ENCODE assay signal across 28 mouse cellular contexts in the genomic region with DNA sequence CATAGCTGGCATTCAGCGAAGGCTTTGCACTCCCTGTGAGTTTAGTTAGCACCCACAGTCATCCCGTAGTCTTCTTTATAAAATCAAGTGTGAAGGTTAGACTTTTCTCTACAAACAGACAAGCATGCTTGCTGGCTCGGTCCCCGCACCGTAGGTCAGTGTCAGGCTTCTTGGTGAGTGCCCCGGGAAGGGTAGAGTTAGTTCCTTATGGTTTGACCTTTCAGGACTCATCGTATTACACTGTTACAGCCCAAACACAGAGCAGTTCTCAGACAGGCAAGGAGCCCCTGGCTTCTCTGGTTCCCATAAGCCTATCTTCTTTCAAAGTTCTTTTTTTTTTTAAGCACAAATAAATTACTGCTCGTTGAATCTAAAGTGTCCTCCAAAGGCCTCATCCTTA. TPM values are rescaled to one million over a fixed set of nuclear protein-coding genes. Genes with fewer than 3 reads are reported as not detected.
DNase-seq lines count a peak whose midpoint lies in the region; ATAC-seq and TF ChIP-seq lines count a peak whose summit lies in the region.
"Had no signal": no experiment of that assay in that cellular context is flagged by ENCODE, and none has a peak within 500 bp of the region (broad histone marks: within the 10 kb centered on the region; RNA-seq: fewer than 3 reads in every experiment).

No protein-coding gene starts in this region.

- ATAC-seq in kidney, embryonic 15.5 days (replicated peaks; ENCODE audit: low FRiP score), result peak; percentile 66; the same call in 1 of the 2 replicates
- ATAC-seq in midbrain, embryonic 11.5 days (ENCODE audit: low FRiP score), result no peak
- no peak for ATAC-seq in midbrain, embryonic 16.5 days
- ATAC-seq: forebrain, embryonic 14.5 days; forebrain, postnatal 0 days; hindbrain, embryonic 16.5 days; Patski had no signal

- no peak overlapping the region for H3K4me2 ChIP-seq in kidney, embryonic 15.5 days
- H3K4me2 ChIP-seq in midbrain, embryonic 11.5 days, result no peak overlapping the region
- no peak overlapping the region for H3K4me2 ChIP-seq in midbrain, embryonic 16.5 days (ENCODE audit: low read length)
- H3K4me2 ChIP-seq: embryonic facial prominence, embryonic 12.5 days; embryonic facial prominence, embryonic 15.5 days; heart, embryonic 12.5 days; heart, embryonic 15.5 days; hindbrain, embryonic 13.5 days had no signal

- no peak for TF ChIP-seq CTCF in gastrocnemius, adult 2 months (IDR thresholded peaks at IDR 0.05)

- 0 out of 2 replicates have a peak, but pooled peaks cover 3% of the 10 kb centered on the region for H3K4me1 ChIP-seq in kidney, embryonic 15.5 days
- peaks cover 6% of the 10 kb centered on the region; the same call in 1 of the 2 replicates for H3K4me1 ChIP-seq in midbrain, embryonic 11.5 days (ENCODE audit: control insufficient read depth, insufficient read depth, low read length)
- H3K4me1 ChIP-seq in midbrain, embryonic 16.5 days (ENCODE audit: control insufficient read depth, insufficient read depth, low read length), result 0 out of 2 replicates have a peak, but pooled peaks cover 3% of the 10 kb centered on the region
- H3K4me1 ChIP-seq: embryonic facial prominence, embryonic 15.5 days had no signal

- WGBS in kidney, embryonic 15.5 days, result 46% methylated on average over 8 of the region's 8 CpGs
- WGBS in midbrain, embryonic 11.5 days, result 82% methylated on average over 8 of the region's 8 CpGs
- 88% methylated on average over 8 of the region's 8 CpGs for WGBS in midbrain, embryonic 16.5 days

- DNase-seq in gastrocnemius, adult 2 months, result peak; percentile 68
- DNase-seq in gastrocnemius, postnatal 10 days, result no peak
- DNase-seq in kidney, postnatal 14 days, result no peak
- peak; percentile 4 for DNase-seq in midbrain, embryonic 11.5 days (ENCODE audit: low spot score, missing footprints)
- no peak for DNase-seq in adrenal gland, adult (ENCODE audit: inconsistent age in 2 of 2, low spot score in 1 of 2)
- DNase-seq: adrenal gland, adult 2 months; adrenal gland, postnatal 14 days; B cell, adult 2 months; cerebellum, adult 11 months; cerebellum, adult 2 months; cerebellum, adult 9-11 months; cerebellum, postnatal 25 days; forebrain, postnatal 0 days; heart, adult 18-20 months; heart, postnatal 10 days; heart, postnatal 36 days had no signal

- H3K9me3 ChIP-seq in kidney, embryonic 15.5 days (replicated peaks), result no peaks in the 10 kb centered on the region
- H3K9me3 ChIP-seq in midbrain, embryonic 11.5 days (ENCODE audit: control insufficient read depth, low read length), result no peaks in the 10 kb centered on the region
- H3K9me3 ChIP-seq in midbrain, embryonic 16.5 days (replicated peaks; ENCODE audit: control insufficient read depth, low read length, poor library complexity, severe bottlenecking), result no peaks in the 10 kb centered on the region
- H3K9me3 ChIP-seq: embryonic facial prominence, embryonic 12.5 days; embryonic facial prominence, embryonic 15.5 days; heart, embryonic 12.5 days; heart, embryonic 15.5 days; hindbrain, embryonic 10.5 days; hindbrain, embryonic 13.5 days had no signal

- no peak overlapping the region for H3K4me3 ChIP-seq in gastrocnemius, adult 2 months
- no peak overlapping the region for H3K4me3 ChIP-seq in kidney, embryonic 15.5 days (replicated peaks)
- no peak overlapping the region for H3K4me3 ChIP-seq in midbrain, embryonic 11.5 days (ENCODE audit: low read depth, low read length)
- no peak overlapping the region for H3K4me3 ChIP-seq in midbrain, embryonic 16.5 days (ENCODE audit: low read depth, low read length)
- H3K4me3 ChIP-seq: embryonic facial prominence, embryonic 12.5 days; embryonic facial prominence, embryonic 15.5 days; heart, embryonic 12.5 days; heart, embryonic 15.5 days; hindbrain, embryonic 10.5 days; hindbrain, embryonic 13.5 days had no signal

- H3K36me3 ChIP-seq in kidney, embryonic 15.5 days, result no peaks in the 10 kb centered on the region
- H3K36me3 ChIP-seq in midbrain, embryonic 11.5 days (ENCODE audit: control insufficient read depth, insufficient read depth, low read length), result no peaks in the 10 kb centered on the region
- no peaks in the 10 kb centered on the region for H3K36me3 ChIP-seq in midbrain, embryonic 16.5 days (ENCODE audit: control insufficient read depth, insufficient read depth, low read length)
- H3K36me3 ChIP-seq: embryonic facial prominence, embryonic 12.5 days; embryonic facial prominence, embryonic 15.5 days; G1E; heart, embryonic 12.5 days; heart, embryonic 15.5 days; hindbrain, embryonic 10.5 days; hindbrain, embryonic 13.5 days had no signal

- intact Hi-C loops in gastrocnemius, adult 2 months (cut with DNase I), result no loop called here

- H3K9ac ChIP-seq in kidney, embryonic 15.5 days, result no peak overlapping the region
- H3K9ac ChIP-seq in midbrain, embryonic 11.5 days (ENCODE audit: low read length), result no peak overlapping the region
- H3K9ac ChIP-seq in midbrain, embryonic 16.5 days (ENCODE audit: low read depth, low read length), result no peak overlapping the region
- H3K9ac ChIP-seq: embryonic facial prominence, embryonic 12.5 days; embryonic facial prominence, embryonic 15.5 days; forebrain, postnatal 0 days; heart, embryonic 12.5 days; heart, embryonic 15.5 days; hindbrain, embryonic 13.5 days had no signal

- peaks cover 7% of the 10 kb centered on the region; the same call in 1 of the 2 replicates for H3K27me3 ChIP-seq in kidney, embryonic 15.5 days
- H3K27me3 ChIP-seq in midbrain, embryonic 11.5 days (ENCODE audit: control insufficient read depth, insufficient read depth, low read length), result no peaks in the 10 kb centered on the region
- H3K27me3 ChIP-seq in midbrain, embryonic 16.5 days (ENCODE audit: control insufficient read depth, insufficient read depth, low read depth, low read length), result no peaks in the 10 kb centered on the region
- H3K27me3 ChIP-seq: embryonic facial prominence, embryonic 12.5 days; embryonic facial prominence, embryonic 15.5 days; heart, embryonic 15.5 days; hindbrain, embryonic 13.5 days had no signal

- H3K27ac ChIP-seq in gastrocnemius, adult 2 months, result peak overlapping the region; percentile 86
- no peak overlapping the region for H3K27ac ChIP-seq in kidney, embryonic 15.5 days
- no peak overlapping the region for H3K27ac ChIP-seq in midbrain, embryonic 11.5 days (ENCODE audit: low read depth, low read length)
- H3K27ac ChIP-seq in midbrain, embryonic 16.5 days (ENCODE audit: low read length), result no peak overlapping the region
- H3K27ac ChIP-seq: embryonic facial prominence, embryonic 12.5 days; embryonic facial prominence, embryonic 15.5 days; heart, embryonic 15.5 days; hindbrain, embryonic 10.5 days; hindbrain, embryonic 13.5 days had no signal

RNA-seq across cellular contexts. Expression of gene Smyd2, which starts 48.2 kb away (rescaled TPM):
- total RNA-seq in gastrocnemius, adult 2 months (2021), result 100 to 1,000 TPM; 200 to 329 TPM
- total RNA-seq in gastrocnemius, postnatal 10 days (2021), result 100 to 1,000 TPM; 165 to 188 TPM
- 83.0 and 84.2 TPM in 2 replicates for polyA plus RNA-seq in kidney, embryonic 15.5 days (2015; fragmentation: Nextera tagmentation; extraction: Ambion mirVana)
- 50.9 and 54.9 TPM in 2 replicates for polyA plus RNA-seq in midbrain, embryonic 11.5 days (2014; fragmentation: Nextera tagmentation; extraction: Ambion mirVana)
- 77.0 and 78.7 TPM in 2 replicates for polyA plus RNA-seq in midbrain, embryonic 16.5 days (2015; fragmentation: Nextera tagmentation; extraction: Ambion mirVana)
- total RNA-seq: G1E had no signal
- polyA plus RNA-seq: G1E had no signal

Comparison
In these comparisons a context has a peak if more than half of its experiments do, and no peak if none do; other contexts are left out.
1. DNase-seq: peak in gastrocnemius, adult 2 months (single experiment) and midbrain, embryonic 11.5 days (single experiment); none in gastrocnemius, postnatal 10 days (single experiment), kidney, postnatal 14 days (single experiment) and adrenal gland, adult (0 of 2).